Mouse (Mus musculus): Measurements from ENCODE around the gene Wdr18. TPM values are rescaled to one million over a fixed set of nuclear protein-coding genes. Genes with fewer than 3 reads are reported as not detected.

The Wdr18 gene
- polyA plus RNA-seq, 1 experiment from 2014 or later: 84.4 TPM

DNA sequence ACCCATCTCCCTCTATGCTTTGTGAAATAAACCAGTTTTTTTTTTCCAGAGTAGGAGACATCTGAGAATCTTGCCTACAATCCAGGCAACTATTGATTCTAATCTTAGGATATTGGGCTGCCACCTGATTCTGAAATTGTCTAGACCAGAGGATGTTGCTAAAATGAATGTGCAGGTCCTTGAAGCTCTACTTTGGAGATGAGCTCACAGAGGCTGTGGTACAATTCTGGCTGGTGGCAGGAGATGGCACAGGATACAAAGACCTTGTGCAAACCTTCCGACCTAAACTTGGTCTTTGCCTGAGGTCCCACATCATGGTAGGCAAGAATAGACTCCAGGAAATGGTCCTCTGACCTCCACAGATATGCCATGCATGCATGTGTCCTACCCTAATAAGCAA is 35.7 kb downstream of the Wdr18 start:
- no peak overlapping the region for H3K4me3 ChIP-seq (ENCODE audit: control insufficient read depth in 1 of 2, insufficient read depth in 1 of 2, low read depth in 1 of 2, low read length in 2 of 2)
- 86% methylated on average over 1 of the region's 1 CpGs for WGBS
- no peaks in the 10 kb centered on the region for H3K27me3 ChIP-seq (ENCODE audit: control insufficient read depth, insufficient read depth, low read length)
- ATAC-seq (ENCODE audit: insufficient number of reproducible peaks, insufficient read depth, low FRiP score, low read depth): no peak
- H3K4me1 ChIP-seq (ENCODE audit: control insufficient read depth in 2 of 2, insufficient read depth in 2 of 2, low read length in 2 of 2): peaks cover 9 to 13% of the 10 kb centered on the region in 2 experiments; a peak in 3 of 4 replicates
- H3K4me2 ChIP-seq (ENCODE audit: low read length): no peak overlapping the region; the same call in 1 of the 2 replicates
- peaks cover 49% of the 10 kb centered on the region for H3K36me3 ChIP-seq (ENCODE audit: control insufficient read depth, insufficient read depth, low read length)
- no peak overlapping the region for H3K9ac ChIP-seq (ENCODE audit: low read length)
- H3K27ac ChIP-seq (replicated peaks in 1 of 2; ENCODE audit: control insufficient read depth in 1 of 2, insufficient read depth in 1 of 2, low read depth in 2 of 2, low read length in 2 of 2): no peak overlapping the region
- no peaks in the 10 kb centered on the region; the same call in 1 of the 2 replicates for H3K9me3 ChIP-seq (ENCODE audit: control insufficient read depth, low read length)

DNA sequence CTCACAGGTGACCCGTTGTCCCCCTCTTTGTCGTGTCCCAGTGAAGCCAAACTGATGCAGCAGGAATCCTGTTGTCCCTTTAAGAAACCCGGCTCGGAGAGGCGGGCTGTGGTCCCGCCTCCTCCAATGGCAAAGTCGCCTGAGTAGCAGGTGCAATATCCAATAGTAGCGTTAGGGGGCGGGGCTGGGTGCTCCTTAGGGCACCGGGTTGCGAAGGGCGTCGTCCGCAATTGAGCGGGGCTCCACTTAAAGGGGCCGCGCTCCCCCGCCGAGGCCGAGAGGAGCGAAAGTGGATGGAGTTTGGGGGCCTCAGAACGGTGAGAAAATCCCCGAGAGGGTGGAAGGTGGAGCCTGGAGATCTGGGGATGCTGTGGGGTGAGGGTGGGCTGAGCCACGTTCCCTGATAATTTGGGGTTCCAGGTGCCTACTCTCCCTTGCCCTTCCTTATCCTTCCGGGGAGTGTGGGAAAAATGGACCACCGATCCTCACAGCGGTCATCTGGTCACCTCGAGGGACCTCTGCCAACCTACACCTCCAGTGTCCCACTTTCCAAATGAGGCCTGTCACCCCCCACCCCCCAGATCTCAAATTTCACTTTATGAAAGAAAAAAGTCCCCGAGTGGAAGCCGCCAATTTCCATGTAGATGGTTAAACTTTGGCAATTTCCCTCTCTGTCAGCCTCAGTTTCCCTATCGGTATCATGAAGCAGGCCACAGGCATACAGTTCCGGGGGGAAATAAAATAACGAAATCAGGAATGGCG is 36.5 kb downstream of the Wdr18 start, which contains the start of gene Abca7:
TSS of gene Abca7 (plus strand) at position 223 of the 762 bp plus-strand sequence.
- no peaks in the 10 kb centered on the region; the same call in 1 of the 2 replicates for H3K9me3 ChIP-seq (ENCODE audit: control insufficient read depth, low read length)
- H3K27ac ChIP-seq (replicated peaks in 1 of 2; ENCODE audit: control insufficient read depth in 1 of 2, insufficient read depth in 1 of 2, low read depth in 2 of 2, low read length in 2 of 2): peak within 1 kb of the TSS; percentile 60 to 73
- H3K4me2 ChIP-seq (ENCODE audit: low read length): peak within 1 kb of the TSS; percentile 80
- peaks cover 41% of the 10 kb centered on the region for H3K36me3 ChIP-seq (ENCODE audit: control insufficient read depth, insufficient read depth, low read length)
- WGBS: under 1% methylated on average over 34 of the region's 34 CpGs
- H3K27me3 ChIP-seq (ENCODE audit: control insufficient read depth, insufficient read depth, low read length): 0 out of 2 replicates have a peak, but pooled peaks cover 2% of the 10 kb centered on the region
- peaks cover 9 to 11% of the 10 kb centered on the region in 2 experiments; a peak in 3 of 4 replicates for H3K4me1 ChIP-seq (ENCODE audit: control insufficient read depth in 2 of 2, insufficient read depth in 2 of 2, low read length in 2 of 2)
- peak within 1 kb of the TSS; percentile 74 for H3K9ac ChIP-seq (ENCODE audit: low read length)
- ATAC-seq (ENCODE audit: insufficient number of reproducible peaks, insufficient read depth, low FRiP score, low read depth): peak; percentile 81
- peak within 1 kb of the TSS; percentile 53 to 73 for H3K4me3 ChIP-seq (ENCODE audit: control insufficient read depth in 1 of 2, insufficient read depth in 1 of 2, low read depth in 1 of 2, low read length in 2 of 2)

DNA sequence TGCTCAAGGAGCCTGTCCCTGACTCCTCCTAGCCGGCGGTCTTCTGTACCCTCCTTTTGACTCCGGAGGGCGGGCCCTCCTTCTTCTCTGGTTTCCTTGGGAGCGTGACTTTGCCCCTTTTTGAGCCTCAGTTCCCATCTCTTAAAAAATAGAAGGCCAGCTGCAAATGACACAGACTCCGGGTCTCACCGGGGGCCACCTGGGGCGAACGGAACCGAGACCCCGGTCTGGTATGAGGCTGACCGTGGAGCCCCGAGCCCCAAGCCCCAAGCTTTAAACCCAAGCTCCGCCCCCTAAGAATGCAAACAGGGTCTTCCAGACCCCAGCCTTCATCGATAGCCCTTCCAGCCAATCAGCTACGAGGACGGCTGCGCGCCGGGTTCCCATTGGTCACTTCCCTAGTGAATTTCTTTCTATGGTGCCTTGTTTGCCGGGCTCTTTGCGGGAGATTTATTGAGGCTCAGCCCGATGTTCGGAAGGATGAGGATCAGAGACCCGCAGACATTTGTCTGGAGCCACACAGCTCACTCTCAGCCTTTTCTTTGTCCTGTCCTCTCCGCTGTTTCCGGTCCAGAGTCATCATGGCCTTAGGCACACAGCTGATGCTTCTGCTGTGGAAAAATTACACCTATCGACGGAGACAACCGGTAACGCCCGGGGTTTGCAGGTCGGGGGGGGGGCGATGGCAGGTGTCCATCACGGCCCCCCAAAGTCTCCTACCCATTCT is 37.2 kb downstream of the Wdr18 start:
- peaks cover 33% of the 10 kb centered on the region for H3K36me3 ChIP-seq (ENCODE audit: control insufficient read depth, insufficient read depth, low read length)
- H3K27ac ChIP-seq (replicated peaks in 1 of 2; ENCODE audit: control insufficient read depth in 1 of 2, insufficient read depth in 1 of 2, low read depth in 2 of 2, low read length in 2 of 2): peak overlapping the region in 1 of 2 experiments; percentile 73; a peak in 1 of 4 replicates
- H3K9me3 ChIP-seq (ENCODE audit: control insufficient read depth, low read length): no peaks in the 10 kb centered on the region
- H3K9ac ChIP-seq (ENCODE audit: low read length): peak overlapping the region; percentile 74
- WGBS: 1% methylated on average over 35 of the region's 35 CpGs
- H3K4me3 ChIP-seq (ENCODE audit: control insufficient read depth in 1 of 2, insufficient read depth in 1 of 2, low read depth in 1 of 2, low read length in 2 of 2): peak overlapping the region; percentile 53 to 73
- H3K4me2 ChIP-seq (ENCODE audit: low read length): peak overlapping the region; percentile 80
- ATAC-seq (ENCODE audit: insufficient number of reproducible peaks, insufficient read depth, low FRiP score, low read depth): peak; percentile 25; the same call in 1 of the 2 replicates
- peaks cover 9 to 11% of the 10 kb centered on the region in 2 experiments; a peak in 3 of 4 replicates for H3K4me1 ChIP-seq (ENCODE audit: control insufficient read depth in 2 of 2, insufficient read depth in 2 of 2, low read length in 2 of 2)
- H3K27me3 ChIP-seq (ENCODE audit: control insufficient read depth, insufficient read depth, low read length): peaks cover 9% of the 10 kb centered on the region; the same call in 1 of the 2 replicates

DNA sequence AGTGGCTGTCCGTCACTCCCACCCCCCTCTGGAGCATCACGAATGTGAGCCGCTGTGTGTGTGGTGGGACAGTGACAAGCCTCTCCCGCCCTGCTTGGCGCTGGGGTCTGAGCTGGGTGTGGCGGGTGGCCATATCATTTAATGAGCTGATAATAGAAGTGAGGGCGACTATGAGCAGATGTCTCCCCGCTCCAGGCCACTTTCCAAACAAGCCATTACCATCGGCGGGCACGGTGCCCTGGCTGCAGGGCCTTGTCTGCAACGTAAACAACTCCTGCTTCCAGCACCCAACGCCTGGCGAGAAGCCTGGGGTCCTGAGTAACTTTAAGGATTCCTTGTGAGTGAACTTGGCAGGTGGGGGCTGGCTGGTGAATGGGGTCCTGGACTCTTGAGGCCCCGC is 37.9 kb downstream of the Wdr18 start:
- Histone ChIP-seq H3K9me3 (ENCODE audit: control insufficient read depth, low read length) (no peaks in the 10 kb centered on the region), H3K9ac (ENCODE audit: low read length) (peak overlapping the region; percentile 47), H3K36me3 (ENCODE audit: control insufficient read depth, insufficient read depth, low read length) (peaks cover 27% of the 10 kb centered on the region), H3K4me3 (ENCODE audit: control insufficient read depth in 1 of 2, insufficient read depth in 1 of 2, low read depth in 1 of 2, low read length in 2 of 2) (peak overlapping the region; percentile 53 to 73), H3K4me1 (ENCODE audit: control insufficient read depth in 2 of 2, insufficient read depth in 2 of 2, low read length in 2 of 2) (peaks cover 11 to 14% of the 10 kb centered on the region in 2 experiments; a peak in 3 of 4 replicates), H3K4me2 (ENCODE audit: low read length) (peak overlapping the region; percentile 80), H3K27me3 (ENCODE audit: control insufficient read depth, insufficient read depth, low read length) (peaks cover 10% of the 10 kb centered on the region; the same call in 1 of the 2 replicates), H3K27ac (replicated peaks in 1 of 2; ENCODE audit: control insufficient read depth in 1 of 2, insufficient read depth in 1 of 2, low read depth in 2 of 2, low read length in 2 of 2) (no peak overlapping the region; a peak in 1 of 4 replicates)
- no peak for ATAC-seq (ENCODE audit: insufficient number of reproducible peaks, insufficient read depth, low FRiP score, low read depth)
- 10% methylated on average over 15 of the region's 15 CpGs for WGBS

DNA sequence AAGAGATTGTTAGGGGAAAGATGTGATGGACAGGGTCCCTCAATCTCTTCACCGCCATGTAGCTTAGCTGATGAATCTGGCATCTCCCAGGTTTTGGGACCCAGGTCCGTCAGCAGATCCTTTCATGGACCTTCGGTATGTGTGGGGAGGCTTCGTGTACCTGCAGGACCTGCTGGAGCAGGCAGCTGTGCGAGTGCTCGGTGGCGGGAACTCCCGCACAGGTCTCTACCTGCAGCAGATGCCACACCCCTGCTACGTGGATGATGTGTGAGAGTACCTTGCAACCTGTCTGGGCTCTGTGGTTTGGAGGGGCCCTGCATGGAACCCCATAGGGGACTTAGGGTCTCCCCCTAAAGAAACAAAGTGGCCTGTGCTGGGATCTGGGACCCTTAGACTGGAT is 42.0 kb downstream of the Wdr18 start:
- Histone ChIP-seq H3K27me3 (ENCODE audit: control insufficient read depth, insufficient read depth, low read length) (peaks cover 13% of the 10 kb centered on the region; the same call in 1 of the 2 replicates), H3K27ac (replicated peaks in 1 of 2; ENCODE audit: control insufficient read depth in 1 of 2, insufficient read depth in 1 of 2, low read depth in 2 of 2, low read length in 2 of 2) (no peak overlapping the region), H3K9me3 (ENCODE audit: control insufficient read depth, low read length) (no peaks in the 10 kb centered on the region), H3K36me3 (ENCODE audit: control insufficient read depth, insufficient read depth, low read length) (no peaks in the 10 kb centered on the region), H3K9ac (ENCODE audit: low read length) (no peak overlapping the region), H3K4me3 (ENCODE audit: control insufficient read depth in 1 of 2, insufficient read depth in 1 of 2, low read depth in 1 of 2, low read length in 2 of 2) (no peak overlapping the region), H3K4me2 (ENCODE audit: low read length) (no peak overlapping the region), H3K4me1 (ENCODE audit: control insufficient read depth in 2 of 2, insufficient read depth in 2 of 2, low read length in 2 of 2) (peaks cover 18 to 23% of the 10 kb centered on the region in 2 experiments)
- WGBS: 75% methylated on average over 9 of the region's 9 CpGs
- ATAC-seq (ENCODE audit: insufficient number of reproducible peaks, insufficient read depth, low FRiP score, low read depth): no peak

DNA sequence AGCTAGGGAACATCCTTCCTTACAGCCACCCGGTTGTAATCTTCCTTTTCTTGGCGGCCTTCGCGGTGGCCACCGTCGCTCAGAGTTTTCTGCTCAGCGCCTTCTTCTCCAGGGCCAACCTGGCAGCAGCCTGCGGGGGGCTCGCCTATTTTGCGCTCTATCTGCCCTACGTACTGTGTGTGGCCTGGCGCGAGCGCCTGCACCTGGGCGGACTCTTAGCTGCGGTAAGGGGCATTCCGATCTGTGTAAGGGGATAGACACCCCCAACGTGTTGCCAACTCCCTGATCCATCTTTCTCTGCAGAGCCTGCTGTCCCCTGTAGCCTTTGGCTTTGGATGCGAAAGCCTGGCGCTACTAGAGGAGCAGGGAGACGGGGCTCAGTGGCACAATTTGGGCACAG is 42.9 kb downstream of the Wdr18 start:
- 27% methylated on average over 21 of the region's 21 CpGs for WGBS
- H3K27ac ChIP-seq (replicated peaks in 1 of 2; ENCODE audit: control insufficient read depth in 1 of 2, insufficient read depth in 1 of 2, low read depth in 2 of 2, low read length in 2 of 2): no peak overlapping the region

More for the DNA sequence above, 42.9 kb downstream of the Wdr18 start:
- Histone ChIP-seq H3K4me3 (ENCODE audit: control insufficient read depth in 1 of 2, insufficient read depth in 1 of 2, low read depth in 1 of 2, low read length in 2 of 2) (no peak overlapping the region), H3K9me3 (ENCODE audit: control insufficient read depth, low read length) (no peaks in the 10 kb centered on the region), H3K27me3 (ENCODE audit: control insufficient read depth, insufficient read depth, low read length) (peaks cover 13% of the 10 kb centered on the region; the same call in 1 of the 2 replicates), H3K4me2 (ENCODE audit: low read length) (0 out of 2 replicates have a peak overlapping the region, but pooled peaks have one; percentile 2), H3K4me1 (ENCODE audit: control insufficient read depth in 2 of 2, insufficient read depth in 2 of 2, low read length in 2 of 2) (peaks cover 12 to 18% of the 10 kb centered on the region in 2 experiments), H3K9ac (ENCODE audit: low read length) (peak overlapping the region; percentile 46), H3K36me3 (ENCODE audit: control insufficient read depth, insufficient read depth, low read length) (no peaks in the 10 kb centered on the region)
- no peak for ATAC-seq (ENCODE audit: insufficient number of reproducible peaks, insufficient read depth, low FRiP score, low read depth)
